Mouse (Mus musculus): ENCODE results near the gene Amigo2. TPM values are rescaled to one million over a fixed set of nuclear protein-coding genes. Genes with fewer than 3 reads are reported as not detected.

Amigo2 gene
- 0.71 TPM for polyA plus RNA-seq (2012; fragmentation: generic; extraction: Trizol)
- long read RNA-seq, experiment 1 = 0 reads
- long read RNA-seq, experiment 2, transcript Amigo2-201 (2 exons, 2,801 nt) = major isoform, 5 of 10 reads
- long read RNA-seq, experiment 2, partial matches to known transcripts = 0 of 10 reads
- long read RNA-seq, experiment 2, other reads (novel, unspliced or antisense) = 5 of 10 reads

- H3K79me2 ChIP-seq (ENCODE audit: control insufficient read depth, insufficient read depth) = no peaks in the 10 kb centered on the region
- peak within 1 kb of the TSS; percentile 56 for H3ac ChIP-seq (ENCODE audit: control insufficient read depth, insufficient read length, low read depth)
- H3K79me3 ChIP-seq (ENCODE audit: low read depth) = peaks cover 2% of the 10 kb centered on the region
- peaks cover 8% of the 10 kb centered on the region for H3K27me3 ChIP-seq (ENCODE audit: control insufficient read depth, insufficient read depth, insufficient read length)
- H3K4me3 ChIP-seq (ENCODE audit: insufficient read depth, poor library complexity, severe bottlenecking) = peak within 1 kb of the TSS; percentile 38
- no peak for TF ChIP-seq MYOG (IDR thresholded peaks at IDR 0.05; ENCODE audit: control insufficient read depth, extremely low read depth, insufficient read length)
- no peak for TF ChIP-seq MAX (IDR thresholded peaks at IDR 0.05)
- no peak for TF ChIP-seq CEBPB (IDR thresholded peaks at IDR 0.05; ENCODE audit: low read depth)
- no peak for TF ChIP-seq MYOD1 (IDR thresholded peaks at IDR 0.05; ENCODE audit: control insufficient read depth, insufficient read length, low read depth)
- TF ChIP-seq FOSL1 (IDR thresholded peaks at IDR 0.05; ENCODE audit: insufficient read depth, low read length, poor library complexity, severe bottlenecking) = no peak
- TF ChIP-seq CTCF (IDR thresholded peaks at IDR 0.05; ENCODE audit: control insufficient read depth, insufficient read depth, insufficient read length) = no peak
- TF ChIP-seq USF1 (IDR thresholded peaks at IDR 0.05; ENCODE audit: low read depth) = no peak
- no peaks in the 10 kb centered on the region for H3K36me3 ChIP-seq (ENCODE audit: control insufficient read depth, insufficient read depth)
Measured at GRCm38 (mm10) chr15:97246911-97247790, at the start of gene Amigo2, which contains the start of gene Pced1b. TSS of gene Amigo2 (minus strand) at chr15:97247287. TSS of gene Pced1b (plus strand) at chr15:97247107.

DNA sequence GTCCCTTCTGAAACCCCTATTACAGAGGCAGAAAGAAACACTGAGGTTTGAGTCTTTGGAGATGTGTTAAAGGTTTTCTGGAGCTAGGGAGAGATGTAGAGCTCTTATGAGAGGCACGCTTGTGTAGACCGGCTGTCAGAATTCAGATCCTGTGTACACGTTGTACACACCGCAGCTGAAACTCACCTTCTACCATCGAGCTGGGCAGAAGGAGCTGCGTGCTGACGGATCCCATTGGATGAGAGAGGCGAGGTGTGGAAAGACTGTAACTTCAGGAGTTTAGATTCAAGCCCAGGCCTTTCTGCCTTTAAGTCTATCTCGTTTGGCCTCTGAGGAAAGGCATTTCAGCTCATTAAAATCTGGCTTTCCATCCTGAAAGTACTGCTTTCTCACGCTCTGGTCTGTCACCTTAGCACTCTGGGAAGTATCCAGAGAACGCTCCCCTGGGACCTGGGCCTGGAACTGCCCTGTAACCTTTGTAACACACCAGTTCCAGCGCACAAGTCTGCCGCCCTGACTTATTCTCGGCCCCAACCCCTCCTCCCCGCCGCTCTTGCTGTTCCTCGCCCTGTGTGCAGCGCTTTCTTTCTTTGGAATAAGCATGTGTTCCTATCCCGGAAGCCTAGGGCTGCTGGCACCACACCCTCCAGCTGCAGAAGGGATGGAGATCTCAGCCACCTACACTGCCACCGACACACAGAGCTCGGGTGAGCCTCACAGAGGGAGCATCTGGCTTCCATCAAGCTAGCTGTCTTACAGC is 44.4 kb upstream of the Amigo2 start:
- TF ChIP-seq CTCF (IDR thresholded peaks at IDR 0.05; ENCODE audit: control insufficient read depth, insufficient read depth, insufficient read length) = no peak
- TF ChIP-seq USF1 (IDR thresholded peaks at IDR 0.05; ENCODE audit: low read depth) = no peak
- TF ChIP-seq CEBPB (IDR thresholded peaks at IDR 0.05; ENCODE audit: low read depth) = no peak
- no peak for TF ChIP-seq MYOD1 (IDR thresholded peaks at IDR 0.05; ENCODE audit: control insufficient read depth, insufficient read length, low read depth)
- TF ChIP-seq FOSL1 (IDR thresholded peaks at IDR 0.05; ENCODE audit: insufficient read depth, low read length, poor library complexity, severe bottlenecking) = no peak
- no peak for TF ChIP-seq MYOG (IDR thresholded peaks at IDR 0.05; ENCODE audit: control insufficient read depth, extremely low read depth, insufficient read length)
- no peak for TF ChIP-seq MAX (IDR thresholded peaks at IDR 0.05)
- Histone ChIP-seq H3K79me2 (ENCODE audit: control insufficient read depth, insufficient read depth) (no peaks in the 10 kb centered on the region), H3K4me3 (ENCODE audit: insufficient read depth, poor library complexity, severe bottlenecking) (no peak overlapping the region), H3K36me3 (ENCODE audit: control insufficient read depth, insufficient read depth) (no peaks in the 10 kb centered on the region), H3ac (ENCODE audit: control insufficient read depth, insufficient read length, low read depth) (no peak overlapping the region), H3K27me3 (ENCODE audit: control insufficient read depth, insufficient read depth, insufficient read length) (no peaks in the 10 kb centered on the region), H3K79me3 (ENCODE audit: low read depth) (no peaks in the 10 kb centered on the region)

GRCm38 (mm10) chr15:97290351-97290750 is 43.3 kb upstream of the Amigo2 start:
- no peaks in the 10 kb centered on the region for H3K27me3 ChIP-seq (ENCODE audit: control insufficient read depth, insufficient read depth, insufficient read length)
- no peaks in the 10 kb centered on the region for H3K79me3 ChIP-seq (ENCODE audit: low read depth)
- H3ac ChIP-seq (ENCODE audit: control insufficient read depth, insufficient read length, low read depth) = no peak overlapping the region
- no peaks in the 10 kb centered on the region for H3K36me3 ChIP-seq (ENCODE audit: control insufficient read depth, insufficient read depth)
- TF ChIP-seq MYOD1 (IDR thresholded peaks at IDR 0.05; ENCODE audit: control insufficient read depth, insufficient read length, low read depth) (no peak), MYOG (IDR thresholded peaks at IDR 0.05; ENCODE audit: control insufficient read depth, extremely low read depth, insufficient read length) (no peak), MAX (IDR thresholded peaks at IDR 0.05) (no peak), CTCF (IDR thresholded peaks at IDR 0.05; ENCODE audit: control insufficient read depth, insufficient read depth, insufficient read length) (no peak), CEBPB (IDR thresholded peaks at IDR 0.05; ENCODE audit: low read depth) (no peak), FOSL1 (IDR thresholded peaks at IDR 0.05; ENCODE audit: insufficient read depth, low read length, poor library complexity, severe bottlenecking) (no peak), USF1 (IDR thresholded peaks at IDR 0.05; ENCODE audit: low read depth) (no peak)
- H3K79me2 ChIP-seq (ENCODE audit: control insufficient read depth, insufficient read depth) = no peaks in the 10 kb centered on the region
- no peak overlapping the region for H3K4me3 ChIP-seq (ENCODE audit: insufficient read depth, poor library complexity, severe bottlenecking)

DNA sequence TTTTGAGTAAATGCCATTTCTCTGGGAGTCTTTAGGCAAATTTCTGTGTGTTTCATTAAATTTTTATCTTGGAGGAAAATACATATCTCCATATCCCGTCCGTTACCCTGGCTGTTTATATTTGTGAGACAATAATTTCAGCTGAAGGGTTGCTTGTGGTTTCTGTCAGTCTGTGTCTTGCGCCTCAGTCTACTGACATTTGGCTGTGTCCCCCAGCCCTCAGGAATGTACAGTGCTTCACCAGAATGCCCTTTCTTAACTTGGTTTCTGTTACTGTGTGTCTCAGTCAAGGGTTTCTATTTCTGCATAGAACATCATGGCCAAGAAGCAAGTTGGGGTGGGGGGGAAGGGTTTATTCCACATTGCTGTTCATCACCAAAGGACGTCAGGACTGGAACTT is 42.1 kb upstream of the Amigo2 start:
- TF ChIP-seq MYOD1 (IDR thresholded peaks at IDR 0.05; ENCODE audit: control insufficient read depth, insufficient read length, low read depth) (no peak), CEBPB (IDR thresholded peaks at IDR 0.05; ENCODE audit: low read depth) (no peak), MYOG (IDR thresholded peaks at IDR 0.05; ENCODE audit: control insufficient read depth, extremely low read depth, insufficient read length) (no peak), MAX (IDR thresholded peaks at IDR 0.05) (no peak), FOSL1 (IDR thresholded peaks at IDR 0.05; ENCODE audit: insufficient read depth, low read length, poor library complexity, severe bottlenecking) (no peak), USF1 (IDR thresholded peaks at IDR 0.05; ENCODE audit: low read depth) (no peak), CTCF (IDR thresholded peaks at IDR 0.05; ENCODE audit: control insufficient read depth, insufficient read depth, insufficient read length) (no peak)
- Histone ChIP-seq H3K4me3 (ENCODE audit: insufficient read depth, poor library complexity, severe bottlenecking) (no peak overlapping the region), H3K36me3 (ENCODE audit: control insufficient read depth, insufficient read depth) (no peaks in the 10 kb centered on the region), H3ac (ENCODE audit: control insufficient read depth, insufficient read length, low read depth) (no peak overlapping the region), H3K79me3 (ENCODE audit: low read depth) (no peaks in the 10 kb centered on the region), H3K79me2 (ENCODE audit: control insufficient read depth, insufficient read depth) (no peaks in the 10 kb centered on the region), H3K27me3 (ENCODE audit: control insufficient read depth, insufficient read depth, insufficient read length) (no peaks in the 10 kb centered on the region)

GRCm38 (mm10) chr15:97288690-97289089 is 41.6 kb upstream of the Amigo2 start:
- Histone ChIP-seq H3K79me2 (ENCODE audit: control insufficient read depth, insufficient read depth) (no peaks in the 10 kb centered on the region), H3K4me3 (ENCODE audit: insufficient read depth, poor library complexity, severe bottlenecking) (no peak overlapping the region)
- no peak for TF ChIP-seq MYOD1 (IDR thresholded peaks at IDR 0.05; ENCODE audit: control insufficient read depth, insufficient read length, low read depth)
- TF ChIP-seq CEBPB (IDR thresholded peaks at IDR 0.05; ENCODE audit: low read depth) = no peak
- no peak for TF ChIP-seq MAX (IDR thresholded peaks at IDR 0.05)
- no peak for TF ChIP-seq MYOG (IDR thresholded peaks at IDR 0.05; ENCODE audit: control insufficient read depth, extremely low read depth, insufficient read length)

More at GRCm38 (mm10) chr15:97288690-97289089, 41.6 kb upstream of the Amigo2 start:
- H3ac ChIP-seq (ENCODE audit: control insufficient read depth, insufficient read length, low read depth) = no peak overlapping the region
- H3K27me3 ChIP-seq (ENCODE audit: control insufficient read depth, insufficient read depth, insufficient read length) = no peaks in the 10 kb centered on the region
- no peaks in the 10 kb centered on the region for H3K79me3 ChIP-seq (ENCODE audit: low read depth)
- H3K36me3 ChIP-seq (ENCODE audit: control insufficient read depth, insufficient read depth) = no peaks in the 10 kb centered on the region

Data from C2C12 (cell line).